Mouse (Mus musculus) stomach, postnatal 0 days (tissue): Measurements from ENCODE around the gene Uckl1.

Experiments used
- CTCF ChIP-seq: IDR thresholded peaks from 2 replicates; pipeline ENCODE4 v1.5.1; 2016; ENCODE audit warnings: antibody characterized with exemption, low read depth, mild to moderate bottlenecking, moderate library complexity
- EP300 ChIP-seq: optimal IDR thresholded peaks from 2 replicates; pipeline ENCODE3; 2016; ENCODE audit warnings: antibody characterized with exemption

- peak; percentile 53 for TF ChIP-seq CTCF
- no peak for TF ChIP-seq EP300
These were observed 9.2 kb upstream of the Uckl1 start for GRCm38 (mm10) chr2:181593937-181594336.
